Mouse (Mus musculus): ENCODE data around the gene Wbp11.
"Not testable (repeated sequence)": the region's sequence is repeated elsewhere in the genome, so short reads cannot be mapped to it uniquely, and the experiment has no call there.

Gene Wbp11

DNA sequence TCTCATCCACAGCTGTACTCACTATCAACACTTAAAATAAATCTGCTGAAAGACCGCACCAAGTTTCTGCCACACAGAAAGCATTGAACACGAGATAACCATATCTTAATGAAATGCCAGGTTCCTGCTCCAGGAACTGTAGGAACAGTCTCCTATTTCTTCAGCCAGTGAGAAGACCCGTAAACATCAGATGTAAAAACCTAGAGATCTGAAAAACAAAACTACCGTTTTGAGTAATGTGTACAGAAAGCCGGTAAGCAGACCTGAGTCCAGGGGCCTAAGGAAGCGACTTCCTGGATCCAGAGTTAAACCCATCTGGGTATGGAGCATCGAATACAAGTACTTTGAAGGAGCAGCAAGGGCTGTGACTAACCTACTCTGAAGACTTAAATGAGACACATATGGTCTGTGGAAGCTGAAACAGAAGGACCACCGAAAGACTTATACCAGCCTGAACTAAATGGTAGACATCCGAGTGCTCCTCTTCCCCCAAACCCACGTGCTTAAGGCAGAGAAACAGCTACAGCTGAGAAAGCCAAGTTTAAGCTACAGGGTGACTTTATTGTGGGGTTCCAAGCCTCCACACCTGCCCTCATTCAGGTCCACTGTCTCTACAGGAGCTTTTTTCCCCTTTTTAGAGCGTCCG, 24.8 kb downstream of the Wbp11 start:
- DNase-seq (ENCODE audit: low spot score in 2 of 2), result no peak

DNA sequence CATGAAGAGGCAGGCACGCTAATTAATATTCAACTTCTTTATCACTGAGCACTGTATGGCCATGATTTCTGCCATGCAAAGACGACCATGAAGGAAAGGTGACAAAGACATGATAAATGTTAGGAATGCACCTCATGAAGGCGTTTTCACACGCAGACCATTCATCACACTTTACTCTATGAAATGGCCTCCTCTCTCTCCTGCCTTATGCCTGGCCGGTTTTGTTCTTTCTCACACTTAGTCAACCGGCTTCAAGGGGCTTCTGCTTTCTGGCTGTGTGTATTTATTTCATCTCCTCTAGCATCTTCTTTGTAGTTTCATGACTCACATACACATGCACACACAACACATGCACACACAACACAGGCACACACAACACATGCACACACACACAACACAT, 26.8 kb downstream of the Wbp11 start:
- DNase-seq (ENCODE audit: low spot score in 2 of 2), result no peak

DNA sequence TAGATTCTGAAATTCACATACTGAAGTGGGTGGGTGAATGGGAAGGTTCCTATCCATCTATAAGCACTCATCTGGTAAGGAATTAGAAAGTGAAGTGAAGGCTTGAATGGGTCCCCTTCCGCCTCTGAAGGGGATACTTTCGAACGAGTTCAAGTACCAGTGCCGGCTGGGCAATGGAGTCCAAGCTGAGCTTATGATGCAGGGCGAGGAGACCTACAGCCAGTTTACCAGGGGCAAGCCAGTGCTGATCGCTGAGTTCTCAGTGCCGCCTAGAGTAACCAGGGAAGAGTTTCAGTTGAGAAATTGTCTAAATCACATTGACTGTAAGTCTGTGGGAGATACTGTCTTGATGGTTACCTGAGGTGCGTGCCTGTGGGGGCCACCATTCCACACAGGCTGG, 27.3 kb downstream of the Wbp11 start:
- no peak for DNase-seq (ENCODE audit: low spot score in 2 of 2)

DNA sequence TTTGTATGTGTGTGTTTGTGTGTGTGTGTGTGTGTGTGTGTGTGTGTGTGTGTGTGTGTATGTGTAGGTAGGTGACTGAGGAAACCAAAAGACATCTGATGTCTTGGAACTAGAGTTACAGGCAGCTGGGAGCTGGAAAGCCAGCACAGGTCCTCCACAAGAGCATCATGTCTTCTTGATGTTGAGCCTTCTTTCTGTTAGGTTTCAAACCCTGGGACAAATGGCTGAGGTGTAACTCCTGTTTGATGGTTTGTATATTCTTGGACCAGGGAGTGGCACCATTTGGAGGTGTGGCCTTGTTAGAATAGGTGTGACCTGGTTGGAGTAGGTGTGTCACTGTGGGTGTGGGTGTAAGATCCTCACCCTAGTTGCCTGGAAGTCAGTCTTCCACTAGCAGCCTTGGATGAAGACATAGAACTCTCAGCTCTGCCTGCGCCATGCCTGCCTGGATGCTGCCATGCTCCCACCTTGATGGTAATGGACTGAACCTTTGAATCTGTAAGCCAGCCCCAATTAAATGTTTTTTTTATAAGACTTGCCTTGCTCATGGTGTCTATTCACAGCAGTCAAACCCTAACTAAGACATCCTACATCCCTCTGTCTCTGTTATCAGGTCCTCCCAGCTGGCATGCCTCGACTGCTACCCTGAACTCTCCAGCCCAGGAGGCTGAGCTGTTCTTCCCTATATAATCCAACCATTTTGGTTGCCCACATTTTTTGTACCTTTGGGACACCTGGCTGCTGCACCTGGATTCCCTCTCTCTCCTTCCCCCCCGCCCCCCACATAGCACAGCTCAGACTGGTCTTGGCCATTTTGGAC, 29.9 kb downstream of the Wbp11 start:
- DNase-seq (ENCODE audit: low spot score in 2 of 2), result not testable (repeated sequence)

DNA sequence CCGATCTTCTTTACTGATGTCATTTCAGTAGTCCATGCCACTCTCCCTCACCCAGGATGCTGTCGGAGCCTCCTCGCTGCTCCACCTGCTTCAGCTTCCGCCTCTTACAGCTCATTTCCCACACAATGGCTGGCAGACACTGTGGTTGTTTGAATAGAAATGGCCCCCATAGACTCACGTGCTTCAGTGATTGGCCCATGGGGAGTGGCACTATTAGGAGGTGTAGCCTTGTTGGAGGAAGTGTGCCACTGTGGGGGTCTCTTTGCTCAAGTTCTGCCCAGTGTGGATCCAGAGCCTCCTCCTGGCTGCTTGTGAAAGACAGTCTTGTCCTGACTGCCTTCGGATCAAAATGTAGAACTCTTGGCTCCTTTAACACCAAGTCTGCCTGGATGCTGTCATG, 32.2 kb downstream of the Wbp11 start:
- no peak for DNase-seq (ENCODE audit: low spot score in 2 of 2)

DNA sequence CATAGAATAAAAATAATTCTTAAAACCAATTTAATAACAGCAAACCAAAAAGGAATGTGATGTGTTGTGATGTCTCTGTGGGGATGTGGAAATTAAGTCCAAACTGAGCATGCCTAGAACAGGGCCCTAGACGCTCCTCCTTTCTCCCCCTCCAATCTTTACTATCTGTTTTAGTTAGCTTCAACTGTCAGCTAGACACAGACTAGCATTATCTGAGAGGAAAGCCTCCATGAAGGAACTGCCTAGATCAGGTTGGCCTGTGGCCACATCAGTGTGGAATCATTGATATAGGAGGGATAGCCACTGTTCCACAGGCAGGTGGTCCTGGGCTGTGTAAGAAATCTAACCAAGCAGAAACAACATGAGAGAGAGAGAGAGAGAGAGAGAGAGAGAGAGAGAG, 32.9 kb downstream of the Wbp11 start:
- no peak for DNase-seq (ENCODE audit: low spot score in 2 of 2)

DNA sequence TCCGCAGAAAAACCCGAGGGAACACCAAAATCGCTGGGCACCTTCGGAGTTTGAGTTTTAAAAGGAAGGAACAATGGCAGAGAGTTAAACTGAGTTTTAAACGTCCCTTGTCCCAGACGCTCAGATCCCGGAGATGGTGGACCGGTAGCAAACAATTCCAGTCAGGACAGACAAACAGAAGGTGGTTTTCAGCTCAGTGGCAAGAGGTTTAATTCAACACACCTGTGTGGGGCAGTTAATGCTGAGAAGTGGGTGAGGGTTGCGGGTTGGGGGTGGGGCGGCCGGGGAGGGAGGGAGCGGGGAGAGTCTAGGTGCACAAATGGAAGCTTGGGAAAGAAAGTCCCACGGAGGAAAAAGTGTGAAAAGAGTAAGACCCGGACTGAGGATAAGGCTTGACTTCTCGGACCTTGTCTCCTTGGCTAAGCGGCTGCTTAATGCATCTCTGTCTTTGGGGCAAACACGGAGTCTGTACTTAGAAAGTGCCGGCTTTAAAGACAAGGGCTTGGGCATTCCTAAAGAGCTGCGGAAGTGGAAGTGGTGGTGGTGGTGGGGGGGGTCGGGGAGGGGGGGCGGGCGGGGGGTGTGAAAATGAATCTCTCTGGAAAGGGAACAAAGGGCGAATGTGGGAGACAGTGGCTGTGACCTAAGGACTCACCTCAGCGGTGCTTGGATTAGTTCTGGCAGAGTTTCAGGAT, 34.1 kb downstream of the Wbp11 start:
- DNase-seq (ENCODE audit: low spot score in 2 of 2), result no peak

DNA sequence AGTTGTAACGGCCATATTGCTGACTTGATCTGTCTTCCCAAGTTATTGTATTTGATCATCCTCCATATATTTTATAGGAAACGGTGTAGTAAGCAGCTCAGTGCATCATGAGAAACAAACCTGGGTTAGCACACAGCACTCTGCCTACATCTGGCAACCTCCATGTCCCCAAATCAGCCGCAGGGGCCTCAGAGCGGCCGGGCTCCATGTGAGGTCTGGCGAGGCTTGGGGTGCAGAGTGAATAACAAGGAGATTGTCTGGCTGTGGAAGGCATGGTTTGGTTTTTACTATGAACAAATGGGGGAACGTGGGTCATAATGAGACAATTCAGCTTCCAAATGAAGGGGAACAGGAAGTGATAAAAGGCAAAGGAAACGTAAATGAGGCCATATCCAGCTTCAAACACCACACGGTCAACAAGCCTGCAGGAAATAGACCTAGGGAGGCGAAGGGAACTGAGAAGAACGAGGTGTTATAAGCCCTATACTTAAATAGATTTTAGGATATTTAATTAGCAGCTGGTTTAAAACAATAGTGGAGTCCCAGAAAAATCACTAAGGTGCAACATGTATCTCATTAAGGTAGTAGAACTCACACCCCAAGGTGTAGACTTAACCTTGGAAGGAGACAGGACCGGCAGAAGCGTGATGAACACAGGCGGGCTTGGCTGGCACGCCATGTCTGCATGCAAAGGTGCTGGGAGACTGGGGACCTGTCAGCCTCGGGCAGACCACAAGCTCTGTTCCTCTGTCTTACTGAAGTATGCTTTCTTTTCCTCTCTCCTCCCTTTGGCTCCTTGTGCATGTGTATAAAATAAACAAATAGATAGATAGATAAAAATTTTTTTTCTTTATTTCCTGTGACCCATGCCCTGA, 34.9 kb downstream of the Wbp11 start:
- no peak for DNase-seq (ENCODE audit: low spot score in 2 of 2)

DNA sequence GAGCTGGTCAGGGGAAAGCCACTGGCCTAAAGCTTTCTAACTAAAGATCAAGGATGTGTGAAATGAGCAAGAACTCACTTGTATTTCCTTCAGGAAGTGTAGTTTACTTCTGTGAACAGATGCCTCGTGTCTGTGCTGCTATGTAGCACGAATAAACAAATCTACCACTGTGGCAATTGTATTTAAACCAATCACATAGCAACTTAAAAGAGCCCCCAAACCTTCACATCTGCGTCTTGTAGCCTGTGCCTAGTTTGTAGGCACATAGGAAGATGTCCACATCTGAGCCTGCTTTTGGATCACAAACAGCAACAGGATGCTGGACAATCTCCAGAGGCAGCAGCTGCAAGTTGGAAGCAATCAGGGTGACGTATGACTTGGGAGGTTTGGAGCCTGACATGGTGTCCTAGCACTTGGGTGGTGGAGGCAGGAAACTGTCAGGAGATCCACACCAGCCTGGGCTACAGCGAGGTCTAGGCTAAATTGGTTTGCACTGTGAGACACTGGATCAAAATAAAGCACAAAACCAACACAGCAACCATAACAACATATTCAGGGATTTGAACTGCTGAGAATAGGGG, 38.6 kb downstream of the Wbp11 start:
- no peak for DNase-seq (ENCODE audit: low spot score in 2 of 2)

DNA sequence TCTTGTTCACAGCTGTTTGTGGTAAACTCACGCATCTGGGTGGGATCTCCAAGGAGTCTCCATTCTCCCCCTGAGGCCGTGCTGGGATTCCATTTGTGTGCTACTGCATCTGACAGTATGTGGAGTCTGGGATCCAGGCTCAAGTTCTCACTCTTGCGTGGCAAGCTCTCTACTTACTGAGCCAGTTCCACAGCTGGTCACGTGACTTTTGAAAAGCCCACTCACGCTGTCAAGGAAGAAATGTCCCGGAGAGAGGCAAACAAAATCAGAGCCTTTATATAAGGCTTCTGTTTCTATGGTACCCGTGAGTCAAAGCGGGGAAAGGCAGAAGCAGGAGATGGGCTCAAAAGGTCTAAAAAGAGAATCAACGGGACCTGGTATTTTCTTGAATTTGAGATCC, 45.3 kb downstream of the Wbp11 start:
- DNase-seq (ENCODE audit: low spot score in 2 of 2), result no peak

DNA sequence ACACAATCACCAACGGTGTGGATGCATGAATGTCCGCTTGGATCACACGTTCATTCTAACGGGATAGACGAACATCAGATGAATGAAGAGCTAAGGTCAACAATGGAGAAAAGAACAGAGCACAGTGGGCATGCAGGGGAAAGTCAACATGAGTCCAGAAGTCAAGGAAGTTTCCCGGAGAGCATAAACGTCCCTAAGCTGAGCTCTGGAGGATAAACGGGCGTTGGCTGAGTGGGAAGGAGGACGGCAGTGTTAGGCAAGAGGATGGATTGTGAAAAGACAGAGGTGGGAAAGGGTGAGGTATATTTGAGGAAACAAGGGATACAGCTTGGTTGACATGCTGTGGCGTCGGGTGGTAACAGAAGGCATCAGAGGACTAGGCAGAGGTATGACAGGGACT, 45.9 kb downstream of the Wbp11 start:
- DNase-seq (ENCODE audit: low spot score in 2 of 2), result no peak

DNA sequence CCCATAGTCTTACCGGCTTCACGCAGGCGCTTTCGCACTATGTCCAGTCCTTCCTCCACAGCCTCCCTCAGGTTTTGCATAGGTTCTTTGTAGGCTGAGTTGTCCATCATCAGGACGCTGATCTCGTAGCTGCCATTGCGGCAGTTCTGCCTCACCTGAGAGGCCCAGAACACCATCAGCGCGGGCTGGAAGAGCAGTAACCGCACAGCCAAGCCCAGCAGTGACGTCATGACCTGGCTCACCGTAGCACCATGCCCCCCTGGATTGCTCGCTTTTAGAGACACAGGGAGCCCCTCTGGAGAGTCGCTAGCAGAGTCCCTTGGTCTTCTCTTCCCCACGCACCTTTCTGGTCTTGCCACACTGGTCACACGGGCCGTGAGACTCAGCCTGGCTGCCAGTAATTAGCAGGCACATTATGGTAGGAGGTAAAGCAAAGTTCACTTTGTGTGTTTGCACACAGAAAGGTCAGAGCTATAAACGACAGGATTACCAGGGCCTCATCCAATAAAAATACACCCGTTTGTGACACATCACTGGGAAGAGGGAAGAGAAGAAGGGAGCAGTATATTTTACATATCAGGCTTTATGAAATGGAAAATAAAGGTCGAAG, 46.6 kb downstream of the Wbp11 start, which contains the start of gene Gucy2c:
Gene Gucy2c, minus strand, starts transcription at position 389 of the 610 bp plus-strand sequence.
- no peak for DNase-seq (ENCODE audit: low spot score in 2 of 2)

DNA sequence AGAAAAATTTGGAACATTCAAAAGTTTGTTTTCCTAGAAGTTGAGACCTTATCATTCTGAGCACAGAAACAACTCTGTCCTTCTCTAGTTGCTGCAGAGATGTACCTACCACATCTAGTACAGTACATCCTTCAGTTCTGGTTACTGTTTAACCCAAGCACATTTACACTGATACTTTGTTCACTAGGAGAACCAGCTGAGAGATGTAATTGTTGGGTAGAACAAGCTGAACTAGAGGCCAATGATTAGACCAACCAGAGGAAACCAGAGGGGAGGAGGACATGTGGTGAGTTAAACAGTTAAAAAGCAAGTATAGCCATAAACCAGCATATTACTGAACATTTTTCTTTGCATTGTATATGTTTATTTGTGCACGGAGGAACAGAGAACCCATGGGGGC, 51.6 kb downstream of the Wbp11 start:
- DNase-seq (ENCODE audit: low spot score in 2 of 2), result no peak

DNA sequence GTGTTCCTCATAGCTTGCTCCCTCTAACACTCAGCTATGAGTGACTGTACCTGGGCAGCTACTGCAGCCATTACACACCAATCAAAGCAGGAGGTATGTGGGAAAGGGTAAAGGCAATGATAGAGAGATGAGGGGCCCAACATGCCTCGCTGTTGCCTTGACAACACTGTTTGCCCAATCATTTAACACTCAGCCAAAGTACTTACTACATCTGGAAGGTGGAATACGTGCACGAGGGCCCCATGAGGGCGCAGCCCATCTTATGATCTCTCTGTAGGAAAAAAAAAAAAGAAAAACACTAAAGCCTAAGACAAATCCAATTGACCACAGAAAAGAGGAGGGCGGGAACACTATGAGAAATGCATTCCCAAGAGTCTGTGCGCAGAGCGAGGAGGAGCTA, 58.2 kb downstream of the Wbp11 start:
- DNase-seq (ENCODE audit: low spot score in 2 of 2), result no peak

DNA sequence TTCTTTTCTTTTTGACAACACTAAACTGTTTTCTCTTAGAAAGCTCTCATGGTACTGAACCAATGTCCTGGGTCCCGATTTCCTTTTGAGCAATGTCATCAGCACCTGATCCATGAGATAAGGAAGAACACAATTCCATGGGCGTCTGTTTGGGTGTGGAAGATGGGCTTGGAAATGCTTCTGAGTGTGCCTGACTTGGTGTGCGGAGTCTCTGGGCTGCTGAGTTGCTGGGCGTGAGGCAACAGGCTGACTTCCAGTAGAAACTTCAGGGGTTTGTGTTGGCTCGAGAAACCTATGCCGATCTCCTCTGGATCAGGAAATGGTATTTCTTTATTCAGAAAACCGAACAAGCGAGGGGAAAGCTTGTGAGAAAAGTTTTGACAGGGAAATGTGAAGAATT, 58.9 kb downstream of the Wbp11 start:
- no peak for DNase-seq (ENCODE audit: low spot score in 2 of 2)

DNA sequence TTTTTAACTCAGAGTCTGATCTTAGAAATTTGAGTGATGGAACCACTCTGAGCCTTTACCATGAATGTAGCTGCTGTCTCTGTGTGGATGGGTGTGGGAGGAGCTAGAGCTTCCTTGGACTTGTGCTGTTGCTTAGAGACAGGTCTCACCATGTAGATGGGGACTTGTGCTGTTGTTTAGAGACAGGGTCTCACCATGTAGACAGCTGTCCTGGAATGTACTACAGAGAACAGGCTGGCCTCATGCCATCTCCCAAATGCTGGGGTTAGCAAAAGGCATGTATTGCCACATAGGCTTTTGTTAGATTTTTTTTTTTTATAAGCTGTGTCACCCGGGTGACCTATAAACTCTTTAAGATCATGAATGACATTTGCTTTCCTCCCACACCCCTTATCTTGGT, 64.1 kb downstream of the Wbp11 start:
- DNase-seq (ENCODE audit: low spot score in 2 of 2), result no peak
